Mouse (Mus musculus): ENCODE measurements around the gene 4930562C15Rik.
"Not testable (repeated sequence)": the region's sequence is repeated elsewhere in the genome, so short reads cannot be mapped to it uniquely, and the experiment has no call there.

- TF ChIP-seq CTCF, POLR2A (IDR thresholded peaks at IDR 0.05; ENCODE audit: extremely low read depth, insufficient read depth, low read length): not testable (repeated sequence)
These were observed 10.8 kb upstream of the 4930562C15Rik start for GRCm38 (mm10) chr16:4824466-4824865.
